Mouse (Mus musculus): Measurements from ENCODE around the gene Rps15a. TPM values are rescaled to one million over a fixed set of nuclear protein-coding genes. Genes with fewer than 3 reads are reported as not detected.

The Rps15a gene
- polyA plus RNA-seq, 1 experiment from 2014 or later, result 730 TPM

- H3K9me3 ChIP-seq, result no peaks in the 10 kb centered on the region
- no peaks in the 10 kb centered on the region for H3K27me3 ChIP-seq (replicated peaks)
- H3K4me1 ChIP-seq, result no peaks in the 10 kb centered on the region
- WGBS, result 82% methylated on average over 6 of the region's 6 CpGs
- H3K4me3 ChIP-seq (replicated peaks), result no peak overlapping the region
- H3K27ac ChIP-seq, result no peak overlapping the region
- H3K4me2 ChIP-seq, result no peak overlapping the region
- no peak for ATAC-seq (ENCODE audit: insufficient read depth, low FRiP score, low read depth)
- H3K36me3 ChIP-seq, result no peaks in the 10 kb centered on the region
- no peak overlapping the region for H3K9ac ChIP-seq
Observed at GRCm38 (mm10) chr7:118056300-118056699, 59.7 kb downstream of the Rps15a start.

Other genes starting within 250 kb of the Rps15a start
- 438 and 451 TPM in 2 replicates for gene Arl6ip1, start 13.5 kb upstream of the Rps15a start, polyA plus RNA-seq (2015; fragmentation: Nextera tagmentation; extraction: Ambion mirVana)
- gene Smg1, start 127.5 kb upstream of the Rps15a start, polyA plus RNA-seq (2015; fragmentation: Nextera tagmentation; extraction: Ambion mirVana), result 22.0 and 23.1 TPM in 2 replicates

All from stomach, embryonic 15.5 days (tissue).